Mouse (Mus musculus): ENCODE results near the gene Muc1.
A peak's percentile ranks its signal among the peaks of the same experiment; 100 is the strongest.

The Muc1 gene

GRCm38 (mm10) chr3:89228836-89229235 lies at the start of gene Muc1:
Gene Muc1 (plus strand): TSS chr3:89229057.
- ATAC-seq (ENCODE audit: insufficient number of reproducible peaks, low FRiP score, low TSS enrichment): no peak

GRCm38 (mm10) chr3:89181749-89182500 lies 46.9 kb upstream of the Muc1 start:
- ATAC-seq (ENCODE audit: insufficient number of reproducible peaks, low FRiP score, low TSS enrichment): no peak

GRCm38 (mm10) chr3:89182531-89183057 lies 46.3 kb upstream of the Muc1 start:
- ATAC-seq (ENCODE audit: insufficient number of reproducible peaks, low FRiP score, low TSS enrichment): 0 out of 2 replicates have a peak, but pooled peaks have one; percentile 0

- peak; percentile 89 for ATAC-seq (ENCODE audit: insufficient number of reproducible peaks, low FRiP score, low TSS enrichment)
Observed at GRCm38 (mm10) chr3:89183058-89183958, 45.5 kb upstream of the Muc1 start, which contains the start of gene Fam189b. Gene Fam189b (plus strand): TSS chr3:89183143.

GRCm38 (mm10) chr3:89183959-89184315 lies 44.9 kb upstream of the Muc1 start:
- ATAC-seq (ENCODE audit: insufficient number of reproducible peaks, low FRiP score, low TSS enrichment): no peak

GRCm38 (mm10) chr3:89187197-89187596 lies 41.7 kb upstream of the Muc1 start:
- no peak for ATAC-seq (ENCODE audit: insufficient number of reproducible peaks, low FRiP score, low TSS enrichment)

- no peak for ATAC-seq (ENCODE audit: insufficient number of reproducible peaks, low FRiP score, low TSS enrichment)
Observed at GRCm38 (mm10) chr3:89187690-89188477, 41.0 kb upstream of the Muc1 start.

- no peak for ATAC-seq (ENCODE audit: insufficient number of reproducible peaks, low FRiP score, low TSS enrichment)
Observed at GRCm38 (mm10) chr3:89188478-89188875, 40.4 kb upstream of the Muc1 start.

GRCm38 (mm10) chr3:89190436-89190835 lies 38.4 kb upstream of the Muc1 start:
- ATAC-seq (ENCODE audit: insufficient number of reproducible peaks, low FRiP score, low TSS enrichment): no peak

- no peak for ATAC-seq (ENCODE audit: insufficient number of reproducible peaks, low FRiP score, low TSS enrichment)
Observed at GRCm38 (mm10) chr3:89193351-89193750, 35.5 kb upstream of the Muc1 start.

GRCm38 (mm10) chr3:89193853-89194252 lies 35.0 kb upstream of the Muc1 start:
- ATAC-seq (ENCODE audit: insufficient number of reproducible peaks, low FRiP score, low TSS enrichment): no peak

- ATAC-seq (ENCODE audit: insufficient number of reproducible peaks, low FRiP score, low TSS enrichment): peak; percentile 87
Observed at GRCm38 (mm10) chr3:89195979-89196877, 32.6 kb upstream of the Muc1 start.

GRCm38 (mm10) chr3:89199839-89200238 lies 29.0 kb upstream of the Muc1 start:
- ATAC-seq (ENCODE audit: insufficient number of reproducible peaks, low FRiP score, low TSS enrichment): no peak

- ATAC-seq (ENCODE audit: insufficient number of reproducible peaks, low FRiP score, low TSS enrichment): peak; percentile 61; the same call in 1 of the 2 replicates
Observed at GRCm38 (mm10) chr3:89202253-89203141, 26.4 kb upstream of the Muc1 start, which contains the start of gene Gba. Gene Gba (plus strand): TSS chr3:89202928.

GRCm38 (mm10) chr3:89203142-89203514 lies 25.7 kb upstream of the Muc1 start:
- ATAC-seq (ENCODE audit: insufficient number of reproducible peaks, low FRiP score, low TSS enrichment): peak; percentile 20; the same call in 1 of the 2 replicates

GRCm38 (mm10) chr3:89206079-89206478 lies 22.8 kb upstream of the Muc1 start:
- ATAC-seq (ENCODE audit: insufficient number of reproducible peaks, low FRiP score, low TSS enrichment): no peak

GRCm38 (mm10) chr3:89206695-89207094 lies 22.2 kb upstream of the Muc1 start:
- ATAC-seq (ENCODE audit: insufficient number of reproducible peaks, low FRiP score, low TSS enrichment): no peak

- ATAC-seq (ENCODE audit: insufficient number of reproducible peaks, low FRiP score, low TSS enrichment): no peak
Observed at GRCm38 (mm10) chr3:89208075-89208657, 20.7 kb upstream of the Muc1 start.

All from cerebellum, adult (tissue).